Comparison of ENCODE assay signal across 10 mouse cellular contexts in the genomic region with DNA sequence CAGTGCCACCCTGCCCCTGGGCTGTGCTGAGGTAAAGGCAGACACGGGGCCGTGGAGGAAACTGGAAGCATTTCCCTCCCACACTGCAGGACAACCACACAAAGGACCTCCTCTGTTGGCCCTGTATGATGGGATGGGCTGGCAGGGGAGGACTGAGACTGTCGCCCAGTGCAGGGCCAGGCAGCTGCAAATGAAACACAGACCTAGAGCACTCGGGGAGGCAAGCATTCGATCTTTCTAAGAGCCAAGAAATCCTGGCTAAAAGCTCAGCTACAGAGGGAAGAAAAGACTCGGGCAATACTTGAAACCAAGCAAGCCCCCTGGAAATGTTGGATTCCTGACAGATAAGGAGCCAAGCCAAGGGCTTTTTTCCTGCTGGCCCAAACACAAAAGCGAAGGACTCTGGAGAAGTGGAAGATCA.
A peak's percentile ranks its signal among the peaks of the same experiment; 100 is the strongest.
DNase-seq lines count a peak whose midpoint lies in the region; ATAC-seq and TF ChIP-seq lines count a peak whose summit lies in the region.
"Had no signal": no experiment of that assay in that cellular context is flagged by ENCODE, and none has a peak within 500 bp of the region (broad histone marks: within the 10 kb centered on the region; RNA-seq: fewer than 3 reads in every experiment).

No protein-coding gene starts in this region.

- no peaks in the 10 kb centered on the region for H3K36me3 ChIP-seq in forebrain, embryonic 15.5 days
- H3K36me3 ChIP-seq in forebrain, embryonic 12.5 days (replicated peaks): no peaks in the 10 kb centered on the region
- no peaks in the 10 kb centered on the region for H3K36me3 ChIP-seq in liver, adult 2 months (ENCODE audit: control insufficient read depth, insufficient read depth, low read length)
- H3K36me3 ChIP-seq in embryonic facial prominence, embryonic 11.5 days (replicated peaks; ENCODE audit: control insufficient read depth, insufficient read depth, low read depth, low read length): no peaks in the 10 kb centered on the region
- H3K36me3 ChIP-seq in limb, embryonic 10.5 days: no peaks in the 10 kb centered on the region
- H3K36me3 ChIP-seq: liver, embryonic 15.5 days had no signal

- H3K4me3 ChIP-seq in forebrain, embryonic 15.5 days: no peak overlapping the region
- H3K4me3 ChIP-seq in forebrain, embryonic 12.5 days (replicated peaks): no peak overlapping the region
- no peak overlapping the region for H3K4me3 ChIP-seq in liver, adult 2 months (ENCODE audit: insufficient read depth, low read depth, low read length)
- no peak overlapping the region for H3K4me3 ChIP-seq in embryonic facial prominence, embryonic 11.5 days (ENCODE audit: low read depth, low read length)
- no peak overlapping the region for H3K4me3 ChIP-seq in limb, embryonic 10.5 days
- H3K4me3 ChIP-seq: liver, embryonic 15.5 days had no signal

- no peak overlapping the region for H3K4me2 ChIP-seq in forebrain, embryonic 15.5 days (replicated peaks)
- no peak overlapping the region for H3K4me2 ChIP-seq in forebrain, embryonic 12.5 days
- no peak overlapping the region for H3K4me2 ChIP-seq in embryonic facial prominence, embryonic 11.5 days (ENCODE audit: low read depth, low read length)
- H3K4me2 ChIP-seq: liver, embryonic 15.5 days had no signal

- no peaks in the 10 kb centered on the region for H3K9me3 ChIP-seq in forebrain, embryonic 15.5 days
- H3K9me3 ChIP-seq in forebrain, embryonic 12.5 days: no peaks in the 10 kb centered on the region
- H3K9me3 ChIP-seq in embryonic facial prominence, embryonic 11.5 days (replicated peaks; ENCODE audit: control insufficient read depth, low read length): no peaks in the 10 kb centered on the region
- H3K9me3 ChIP-seq in limb, embryonic 10.5 days (replicated peaks): no peaks in the 10 kb centered on the region
- H3K9me3 ChIP-seq: liver, embryonic 15.5 days had no signal

- H3K79me2 ChIP-seq in liver, adult 2 months (ENCODE audit: control insufficient read depth, insufficient read depth, low read length): no peaks in the 10 kb centered on the region

- peak; percentile 53 for ATAC-seq in forebrain, embryonic 15.5 days (replicated peaks)
- no peak for ATAC-seq in forebrain, embryonic 12.5 days (ENCODE audit: low FRiP score)
- no peak for ATAC-seq in embryonic facial prominence, embryonic 11.5 days (replicated peaks; ENCODE audit: insufficient number of reproducible peaks, low FRiP score, low TSS enrichment, low read depth)
- ATAC-seq in megakaryocyte, adult 5-6 weeks (ENCODE audit: poor library complexity, severe bottlenecking): no peak
- no peak for ATAC-seq in megakaryocyte progenitor cell, adult 5-6 weeks (replicated peaks; ENCODE audit: poor library complexity)

- TF ChIP-seq CTCF in liver, adult 2 months (IDR thresholded peaks at IDR 0.05; ENCODE audit: low read depth, low read length): no peak

- H3K27me3 ChIP-seq in forebrain, embryonic 15.5 days: no peaks in the 10 kb centered on the region
- H3K27me3 ChIP-seq in forebrain, embryonic 12.5 days: peaks cover 17% of the 10 kb centered on the region
- H3K27me3 ChIP-seq in liver, adult 2 months (ENCODE audit: control insufficient read depth, insufficient read depth, low read length): no peaks in the 10 kb centered on the region
- H3K27me3 ChIP-seq in embryonic facial prominence, embryonic 11.5 days (ENCODE audit: control insufficient read depth, insufficient read depth, low read length): no peaks in the 10 kb centered on the region
- H3K27me3 ChIP-seq in limb, embryonic 10.5 days (ENCODE audit: low read depth, poor library complexity, severe bottlenecking): peaks cover 24% of the 10 kb centered on the region; the same call in 1 of the 2 replicates

- H3K4me1 ChIP-seq in forebrain, embryonic 15.5 days: peaks cover 23% of the 10 kb centered on the region
- H3K4me1 ChIP-seq in forebrain, embryonic 12.5 days: peaks cover 7% of the 10 kb centered on the region; the same call in 1 of the 2 replicates
- H3K4me1 ChIP-seq in liver, adult 2 months (ENCODE audit: control insufficient read depth, insufficient read depth, low read length): peaks cover 18% of the 10 kb centered on the region
- no peaks in the 10 kb centered on the region for H3K4me1 ChIP-seq in embryonic facial prominence, embryonic 11.5 days (ENCODE audit: control insufficient read depth, insufficient read depth, low read length)
- peaks cover 27% of the 10 kb centered on the region for H3K4me1 ChIP-seq in limb, embryonic 10.5 days

- no peak for TF ChIP-seq POLR2A in liver, adult 2 months (IDR thresholded peaks at IDR 0.05; ENCODE audit: extremely low read depth, insufficient read depth, low read length)

- 41% methylated on average over 7 of the region's 7 CpGs for WGBS in forebrain, embryonic 15.5 days
- 61% methylated on average over 7 of the region's 7 CpGs for WGBS in forebrain, embryonic 12.5 days
- WGBS in liver, adult 2 months: 42% methylated on average over 7 of the region's 7 CpGs
- 47% methylated on average over 7 of the region's 7 CpGs for whole genome bisulfite sequencing in embryonic facial prominence, embryonic 11.5 days
- 63% methylated on average over 7 of the region's 7 CpGs for WGBS in limb, embryonic 10.5 days

- no peak overlapping the region for H3K9ac ChIP-seq in forebrain, embryonic 15.5 days (replicated peaks)
- no peak overlapping the region for H3K9ac ChIP-seq in forebrain, embryonic 12.5 days
- no peak overlapping the region for H3K9ac ChIP-seq in liver, adult 2 months (ENCODE audit: low read depth, low read length)
- H3K9ac ChIP-seq in embryonic facial prominence, embryonic 11.5 days (replicated peaks; ENCODE audit: low read length): 0 out of 2 replicates have a peak overlapping the region, but pooled peaks have one; percentile 2
- H3K9ac ChIP-seq: liver, embryonic 15.5 days had no signal

- H3K27ac ChIP-seq in forebrain, embryonic 15.5 days (replicated peaks): peak overlapping the region; percentile 55; the same call in 1 of the 2 replicates
- no peak overlapping the region for H3K27ac ChIP-seq in forebrain, embryonic 12.5 days
- 0 out of 2 replicates have a peak overlapping the region, but pooled peaks have one; percentile 4 for H3K27ac ChIP-seq in liver, adult 2 months (replicated peaks; ENCODE audit: insufficient read depth, low read depth, low read length)
- H3K27ac ChIP-seq in embryonic facial prominence, embryonic 11.5 days (replicated peaks; ENCODE audit: low read depth, low read length): no peak overlapping the region
- H3K27ac ChIP-seq in limb, embryonic 10.5 days: peak overlapping the region; percentile 1; the same call in 1 of the 2 replicates

- DNase-seq in liver, adult 2 months (ENCODE audit: extremely low read depth, low read depth, low spot score): no peak
- no peak for DNase-seq in liver
- DNase-seq in embryonic facial prominence, embryonic 11.5 days (ENCODE audit: low spot score): no peak
- DNase-seq in limb, embryonic 10.5 days (ENCODE audit: low spot score): no peak
- DNase-seq: adrenal gland, adult 8-10 months had no signal

Comparison
In these comparisons a context has a peak if more than half of its experiments do, and no peak if none do; other contexts are left out.
1. H3K27ac ChIP-seq: peak in forebrain, embryonic 15.5 days (single experiment), liver, adult 2 months (single experiment) and limb, embryonic 10.5 days (single experiment); none in forebrain, embryonic 12.5 days (single experiment) and embryonic facial prominence, embryonic 11.5 days (single experiment).